Mouse (Mus musculus) CD4-positive naive resting alpha-beta T cell, adult 76 days (primary cell): ENCODE results near the gene Zfp616. TPM values are rescaled to one million over a fixed set of nuclear protein-coding genes. Genes with fewer than 3 reads are reported as not detected.

Experiments used
- total RNA-seq: library from RNA; stranded (reverse); gene quantifications from one replicate; pipeline ENCODE4 v1.2.4, GENCODE M21; 2023

Gene Zfp616
- not detected for total RNA-seq

GRCm38 (mm10) chr11:74069655-74070054, at the start of gene Zfp616:
Gene Zfp616, plus strand, starts transcription at chr11:74069955.

GRCm38 (mm10) chr11:74056451-74056850, 13.3 kb upstream of the Zfp616 start, which contains the start of the genes Olfr139 and Olfr399:
Gene Olfr139, minus strand, starts transcription at chr11:74056551.
Gene Olfr399, minus strand, starts transcription at chr11:74056615.

GRCm38 (mm10) chr11:74113412-74113811, 43.7 kb downstream of the Zfp616 start, which contains the start of gene Olfr401:
Gene Olfr401, plus strand, starts transcription at chr11:74113712.

Other genes with a start within 250 kb of the Zfp616 start
- not detected for gene Olfr393, start 218.5 kb upstream of the Zfp616 start, total RNA-seq
- not detected for gene Olfr394, start 179.2 kb upstream of the Zfp616 start, total RNA-seq
- not detected for gene Olfr395, start 160.7 kb upstream of the Zfp616 start, total RNA-seq
- not detected for gene Olfr23, start 133.3 kb upstream of the Zfp616 start, total RNA-seq
- gene Olfr397, start 109.1 kb upstream of the Zfp616 start, total RNA-seq, result not detected
- gene Olfr398, start 79.5 kb upstream of the Zfp616 start, total RNA-seq, result not detected
- gene Olfr139, start 13.4 kb upstream of the Zfp616 start, total RNA-seq, result not detected
- gene Olfr399, start 13.3 kb upstream of the Zfp616 start, total RNA-seq, result not detected
- not detected for gene Olfr401, start 43.8 kb downstream of the Zfp616 start, total RNA-seq
- gene Olfr402, start 83.6 kb downstream of the Zfp616 start, total RNA-seq, result not detected
- not detected for gene Olfr403, start 116.3 kb downstream of the Zfp616 start, total RNA-seq
- not detected for gene Olfr43, start 141.4 kb downstream of the Zfp616 start, total RNA-seq
- gene Olfr406, start 189.9 kb downstream of the Zfp616 start, total RNA-seq, result not detected
- not detected for gene Olfr59, start 213.8 kb downstream of the Zfp616 start, total RNA-seq